Comparison of ENCODE assay signal across 28 mouse cellular contexts in the genomic region with DNA sequence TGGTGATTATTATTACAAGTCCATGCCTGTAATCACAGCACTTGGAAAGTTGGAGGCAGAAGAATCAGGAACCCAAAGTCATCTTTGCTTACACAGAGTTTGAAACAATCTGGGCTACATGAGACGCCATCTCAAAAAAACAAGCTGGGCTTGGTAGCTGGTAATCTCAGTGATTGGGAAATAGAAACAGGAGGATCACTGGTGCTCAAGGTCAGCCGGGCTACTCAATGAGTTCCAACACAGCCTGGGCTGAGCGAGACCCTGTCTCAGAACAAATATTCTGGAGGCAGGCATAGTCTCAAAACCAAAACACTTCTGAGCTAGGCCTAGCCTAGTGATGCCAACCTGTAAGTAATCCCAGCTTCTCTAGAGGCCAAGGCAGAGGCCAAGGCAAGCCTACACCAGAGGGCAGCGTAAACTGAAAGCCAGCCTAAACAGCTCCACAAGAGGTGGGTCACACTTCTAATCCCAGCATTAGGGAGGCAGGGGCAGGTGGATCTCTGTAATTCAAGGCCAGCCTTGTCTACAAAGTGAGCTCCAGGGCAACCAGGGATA. TPM values are rescaled to one million over a fixed set of nuclear protein-coding genes. Genes with fewer than 3 reads are reported as not detected.
DNase-seq lines count a peak whose midpoint lies in the region; ATAC-seq and TF ChIP-seq lines count a peak whose summit lies in the region.
"Had no signal": no experiment of that assay in that cellular context is flagged by ENCODE, and none has a peak within 500 bp of the region (broad histone marks: within the 10 kb centered on the region; RNA-seq: fewer than 3 reads in every experiment).

No protein-coding gene starts in this region.

- H3K27ac ChIP-seq in heart, postnatal 0 days (ENCODE audit: low read depth): no peak overlapping the region
- no peak overlapping the region for H3K27ac ChIP-seq in heart, embryonic 12.5 days (ENCODE audit: poor library complexity, severe bottlenecking)
- no peak overlapping the region for H3K27ac ChIP-seq in stomach, postnatal 0 days (replicated peaks)
- H3K27ac ChIP-seq: embryonic facial prominence, embryonic 10.5 days; forebrain, embryonic 15.5 days; hindbrain, embryonic 15.5 days; intestine, embryonic 15.5 days; layer of hippocampus, adult 2 months; limb, embryonic 10.5 days; neural tube, embryonic 13.5 days had no signal

- H3K4me2 ChIP-seq in heart, postnatal 0 days (ENCODE audit: low read depth, low read length): no peak overlapping the region
- H3K4me2 ChIP-seq in heart, embryonic 12.5 days: no peak overlapping the region
- H3K4me2 ChIP-seq in stomach, postnatal 0 days (replicated peaks; ENCODE audit: low read depth): no peak overlapping the region
- H3K4me2 ChIP-seq: forebrain, embryonic 15.5 days; hindbrain, embryonic 15.5 days; intestine, embryonic 15.5 days; neural tube, embryonic 13.5 days had no signal

- H3K9ac ChIP-seq in heart, postnatal 0 days (replicated peaks; ENCODE audit: low read depth, low read length): no peak overlapping the region
- H3K9ac ChIP-seq in heart, embryonic 12.5 days: no peak overlapping the region
- H3K9ac ChIP-seq in stomach, postnatal 0 days (ENCODE audit: low read length): no peak overlapping the region
- H3K9ac ChIP-seq: forebrain, embryonic 15.5 days; hindbrain, embryonic 15.5 days; intestine, embryonic 15.5 days; neural tube, embryonic 13.5 days had no signal

- peaks cover 8% of the 10 kb centered on the region for H3K4me1 ChIP-seq in heart, postnatal 0 days (ENCODE audit: control insufficient read depth, insufficient read depth)
- H3K4me1 ChIP-seq in heart, embryonic 12.5 days (replicated peaks): peaks cover 12% of the 10 kb centered on the region
- no peaks in the 10 kb centered on the region for H3K4me1 ChIP-seq in stomach, postnatal 0 days (replicated peaks; ENCODE audit: control insufficient read depth, insufficient read depth)

- H3K27me3 ChIP-seq in heart, postnatal 0 days (ENCODE audit: control insufficient read depth, insufficient read depth, low read length): no peaks in the 10 kb centered on the region
- no peaks in the 10 kb centered on the region for H3K27me3 ChIP-seq in heart, embryonic 12.5 days (replicated peaks)
- no peaks in the 10 kb centered on the region for H3K27me3 ChIP-seq in stomach, postnatal 0 days (ENCODE audit: control insufficient read depth, insufficient read depth, low read length)
- H3K27me3 ChIP-seq: forebrain, embryonic 15.5 days; hindbrain, embryonic 15.5 days; intestine, embryonic 15.5 days; neural tube, embryonic 13.5 days had no signal

- WGBS in heart, postnatal 0 days: 87% methylated on average over 4 of the region's 4 CpGs
- WGBS in heart, embryonic 12.5 days: 86% methylated on average over 4 of the region's 4 CpGs
- 88% methylated on average over 4 of the region's 4 CpGs for WGBS in stomach, postnatal 0 days

- DNase-seq in heart, postnatal 0 days (ENCODE audit: low spot score): no peak
- DNase-seq in ovary, adult 18-20 months (ENCODE audit: low spot score): peak; percentile 15
- no peak for DNase-seq in ovary, postnatal 14 days (ENCODE audit: low spot score)
- peak; percentile 37 for DNase-seq in adrenal gland, postnatal 14 days
- DNase-seq in stomach, postnatal 0 days (ENCODE audit: low spot score): no peak
- no peak for DNase-seq in frontal cortex, postnatal 36 days (ENCODE audit: low spot score in 2 of 2)
- no peak for DNase-seq in cerebellum, postnatal 10 days
- DNase-seq: cerebellum, adult 8-10 months; gastrocnemius, postnatal 36 days; kidney, adult 9 months; kidney, postnatal 14 days; liver; lung, adult 2 months; right cerebral cortex, postnatal 14 days; spleen, adult 18-20 months; thymus, postnatal 36 days had no signal

- ATAC-seq in heart, postnatal 0 days (ENCODE audit: insufficient read depth, low read depth): no peak
- ATAC-seq in heart, embryonic 12.5 days (ENCODE audit: insufficient number of reproducible peaks, low FRiP score): no peak
- no peak for ATAC-seq in stomach, postnatal 0 days (ENCODE audit: low FRiP score, low TSS enrichment)
- ATAC-seq: forebrain, embryonic 15.5 days; intestine, embryonic 15.5 days; midbrain, embryonic 16.5 days had no signal

- H3K4me3 ChIP-seq in heart, postnatal 0 days (ENCODE audit: low read depth, low read length): no peak overlapping the region
- H3K4me3 ChIP-seq in heart, embryonic 12.5 days: no peak overlapping the region
- H3K4me3 ChIP-seq in stomach, postnatal 0 days (ENCODE audit: low read depth, low read length): no peak overlapping the region
- H3K4me3 ChIP-seq: embryonic facial prominence, embryonic 10.5 days; forebrain, embryonic 15.5 days; hindbrain, embryonic 15.5 days; intestine, embryonic 15.5 days; layer of hippocampus, adult 2 months; limb, embryonic 10.5 days; myocyte; neural tube, embryonic 13.5 days had no signal

- no peaks in the 10 kb centered on the region for H3K9me3 ChIP-seq in heart, postnatal 0 days (replicated peaks; ENCODE audit: control insufficient read depth, low read length)
- H3K9me3 ChIP-seq in heart, embryonic 12.5 days (replicated peaks): no peaks in the 10 kb centered on the region
- H3K9me3 ChIP-seq in stomach, postnatal 0 days (ENCODE audit: control insufficient read depth, low read length): no peaks in the 10 kb centered on the region
- H3K9me3 ChIP-seq: embryonic facial prominence, embryonic 10.5 days; forebrain, embryonic 15.5 days; G1E; hindbrain, embryonic 15.5 days; intestine, embryonic 15.5 days; limb, embryonic 10.5 days; neural tube, embryonic 13.5 days had no signal

- peaks cover 29% of the 10 kb centered on the region for H3K36me3 ChIP-seq in heart, postnatal 0 days (replicated peaks; ENCODE audit: control insufficient read depth, insufficient read depth, low read length)
- peaks cover 27% of the 10 kb centered on the region for H3K36me3 ChIP-seq in heart, embryonic 12.5 days
- H3K36me3 ChIP-seq in stomach, postnatal 0 days (ENCODE audit: control insufficient read depth, insufficient read depth, low read length): peaks cover 6% of the 10 kb centered on the region; the same call in 1 of the 2 replicates

- TF ChIP-seq EP300 in heart, postnatal 0 days (IDR thresholded peaks at IDR 0.05; ENCODE audit: low read depth): no peak
- no peak for TF ChIP-seq EP300 in stomach, postnatal 0 days (optimal IDR thresholded peaks at IDR 0.05)

- peak; percentile 9; the same call in 1 of the 2 replicates for TF ChIP-seq CTCF in heart, postnatal 0 days (IDR thresholded peaks at IDR 0.05; ENCODE audit: low read depth)
- peak; percentile 16; the same call in 1 of the 2 replicates for TF ChIP-seq CTCF in stomach, postnatal 0 days (IDR thresholded peaks at IDR 0.05; ENCODE audit: low read depth)

RNA-seq across cellular contexts. Expression of a gene that starts 4.8 kb away (rescaled TPM):
- total RNA-seq in heart, postnatal 0 days (2014; rRNA removed; ENCODE audit: low replicate concordance): 33.5 and 65.5 TPM in 2 replicates
- polyA plus RNA-seq in heart, postnatal 0 days (2015; fragmentation: Nextera tagmentation; extraction: Ambion mirVana): 43.4 and 54.2 TPM in 2 replicates
- 65.6 TPM in 2 replicates for polyA plus RNA-seq in heart, embryonic 12.5 days (2016; fragmentation: Nextera tagmentation; extraction: Ambion mirVana)
- 60.3 and 66.4 TPM in 2 replicates for total RNA-seq in adrenal gland, postnatal 14 days (2021)
- polyA plus RNA-seq in stomach, postnatal 0 days (2015; fragmentation: Nextera tagmentation; extraction: Ambion mirVana): 42.3 and 46.6 TPM in 2 replicates

RNA-seq across cellular contexts. Expression of a gene that starts 27.3 kb away (rescaled TPM):
- 144 and 214 TPM in 2 replicates for total RNA-seq in heart, postnatal 0 days (2014; rRNA removed; ENCODE audit: low replicate concordance)
- 953 and 982 TPM in 2 replicates for polyA plus RNA-seq in heart, postnatal 0 days (2015; fragmentation: Nextera tagmentation; extraction: Ambion mirVana)
- 484 and 498 TPM in 2 replicates for polyA plus RNA-seq in heart, embryonic 12.5 days (2016; fragmentation: Nextera tagmentation; extraction: Ambion mirVana)
- total RNA-seq in adrenal gland, postnatal 14 days (2021): 317 and 335 TPM in 2 replicates
- 326 and 344 TPM in 2 replicates for polyA plus RNA-seq in stomach, postnatal 0 days (2015; fragmentation: Nextera tagmentation; extraction: Ambion mirVana)

RNA-seq across cellular contexts. Expression of a gene that starts 42.4 kb away (rescaled TPM):
- total RNA-seq in heart, postnatal 0 days (2014; rRNA removed; ENCODE audit: low replicate concordance): 0.95 TPM in 1 of 2 replicates, not detected in the other
- 0.81 and 1.1 TPM in 2 replicates for polyA plus RNA-seq in heart, postnatal 0 days (2015; fragmentation: Nextera tagmentation; extraction: Ambion mirVana)
- polyA plus RNA-seq in heart, embryonic 12.5 days (2016; fragmentation: Nextera tagmentation; extraction: Ambion mirVana): 2.2 and 3.4 TPM in 2 replicates
- 1.7 and 2.0 TPM in 2 replicates for total RNA-seq in adrenal gland, postnatal 14 days (2021)
- 9.5 and 11.0 TPM in 2 replicates for polyA plus RNA-seq in stomach, postnatal 0 days (2015; fragmentation: Nextera tagmentation; extraction: Ambion mirVana)
- total RNA-seq: gastrocnemius, postnatal 36 days; hematopoietic stem cell, adult 5-6 weeks had no signal
- polyA plus RNA-seq: G1E had no signal

Comparison
In these comparisons a context has a peak if more than half of its experiments do, and no peak if none do; other contexts are left out.
1. DNase-seq: peak in ovary, adult 18-20 months (single experiment) and adrenal gland, postnatal 14 days (single experiment); none in heart, postnatal 0 days (single experiment), ovary, postnatal 14 days (single experiment), stomach, postnatal 0 days (single experiment), frontal cortex, postnatal 36 days (0 of 2) and cerebellum, postnatal 10 days (0 of 2).